Mouse (Mus musculus): ENCODE measurements around the gene Cyp27b1.
"Not testable (repeated sequence)": the region's sequence is repeated elsewhere in the genome, so short reads cannot be mapped to it uniquely, and the experiment has no call there.

Gene Cyp27b1

GRCm38 (mm10) chr10:127049395-127050118, 1.5 kb downstream of the Cyp27b1 start:
- peak in 1 of 2 experiments; percentile 18 for DNase-seq (ENCODE audit: low spot score in 2 of 2)

DNA sequence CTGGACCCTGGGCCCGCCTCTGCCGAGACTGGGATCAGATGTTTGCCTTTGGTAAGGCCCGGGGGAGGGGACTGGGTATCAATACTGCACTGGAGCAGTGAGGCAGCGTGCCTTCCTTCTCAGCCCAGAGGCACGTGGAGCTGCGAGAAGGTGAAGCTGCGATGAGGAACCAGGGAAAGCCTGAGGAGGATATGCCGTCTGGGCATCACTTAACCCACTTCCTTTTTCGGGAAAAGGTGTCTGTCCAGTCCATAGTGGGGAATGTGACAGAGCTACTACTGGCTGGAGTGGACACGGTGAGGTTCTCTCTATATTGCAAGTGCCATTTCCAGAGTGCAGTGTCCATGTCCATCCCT, 2.0 kb downstream of the Cyp27b1 start:
- DNase-seq (ENCODE audit: low spot score in 2 of 2) = no peak

DNA sequence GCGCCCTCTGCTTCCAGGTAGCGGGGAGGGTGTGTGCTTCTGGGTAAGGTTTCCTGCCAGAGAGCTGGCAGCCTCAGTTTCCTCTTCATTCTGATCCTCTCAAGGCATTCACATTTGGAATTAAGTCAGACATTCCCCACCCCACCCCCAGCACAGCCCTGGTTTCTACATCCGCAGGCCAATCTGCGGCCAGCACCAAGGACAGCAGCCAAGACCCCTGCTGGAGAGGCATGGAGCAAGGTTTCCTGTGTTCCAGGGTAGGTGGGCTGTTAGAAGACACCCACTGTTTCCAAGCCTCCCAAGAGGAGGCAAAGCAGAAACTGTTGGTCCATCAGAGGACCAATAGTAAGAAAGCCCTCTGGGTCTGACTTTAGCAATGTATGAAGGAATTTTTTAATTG, 6.6 kb downstream of the Cyp27b1 start:
- no peak for DNase-seq (ENCODE audit: low spot score in 2 of 2)

- no peak for DNase-seq (ENCODE audit: low spot score in 2 of 2)
These were observed 7.4 kb downstream of the Cyp27b1 start for GRCm38 (mm10) chr10:127055406-127055805.

DNA sequence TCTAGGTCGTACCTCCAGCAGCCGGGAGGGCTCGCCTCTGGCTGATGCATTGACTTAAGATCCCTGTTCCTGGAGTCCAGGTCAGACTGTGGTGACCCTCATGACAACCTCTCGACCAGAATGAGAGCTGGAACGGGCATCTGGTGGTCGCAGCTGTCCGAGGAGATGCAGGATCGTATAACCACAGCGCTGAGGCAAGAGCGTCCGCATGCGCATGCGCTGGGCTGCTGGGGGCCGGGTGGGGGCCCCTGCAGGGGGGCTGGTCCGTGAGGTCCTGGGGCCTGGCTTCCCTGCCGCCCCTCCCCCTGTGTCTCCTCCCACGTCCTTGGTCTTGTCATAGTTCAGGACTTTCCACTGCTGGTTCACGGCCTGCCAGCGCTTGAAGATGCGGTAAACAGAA, 8.4 kb downstream of the Cyp27b1 start:
- DNase-seq (ENCODE audit: low spot score in 2 of 2) = no peak

- DNase-seq (ENCODE audit: low spot score in 2 of 2) = peak in 1 of 2 experiments; percentile 56
These were observed 10.1 kb downstream of the Cyp27b1 start for GRCm38 (mm10) chr10:127058161-127058560.

GRCm38 (mm10) chr10:127058708-127059107, 10.7 kb downstream of the Cyp27b1 start:
- no peak for DNase-seq (ENCODE audit: low spot score in 2 of 2)

DNA sequence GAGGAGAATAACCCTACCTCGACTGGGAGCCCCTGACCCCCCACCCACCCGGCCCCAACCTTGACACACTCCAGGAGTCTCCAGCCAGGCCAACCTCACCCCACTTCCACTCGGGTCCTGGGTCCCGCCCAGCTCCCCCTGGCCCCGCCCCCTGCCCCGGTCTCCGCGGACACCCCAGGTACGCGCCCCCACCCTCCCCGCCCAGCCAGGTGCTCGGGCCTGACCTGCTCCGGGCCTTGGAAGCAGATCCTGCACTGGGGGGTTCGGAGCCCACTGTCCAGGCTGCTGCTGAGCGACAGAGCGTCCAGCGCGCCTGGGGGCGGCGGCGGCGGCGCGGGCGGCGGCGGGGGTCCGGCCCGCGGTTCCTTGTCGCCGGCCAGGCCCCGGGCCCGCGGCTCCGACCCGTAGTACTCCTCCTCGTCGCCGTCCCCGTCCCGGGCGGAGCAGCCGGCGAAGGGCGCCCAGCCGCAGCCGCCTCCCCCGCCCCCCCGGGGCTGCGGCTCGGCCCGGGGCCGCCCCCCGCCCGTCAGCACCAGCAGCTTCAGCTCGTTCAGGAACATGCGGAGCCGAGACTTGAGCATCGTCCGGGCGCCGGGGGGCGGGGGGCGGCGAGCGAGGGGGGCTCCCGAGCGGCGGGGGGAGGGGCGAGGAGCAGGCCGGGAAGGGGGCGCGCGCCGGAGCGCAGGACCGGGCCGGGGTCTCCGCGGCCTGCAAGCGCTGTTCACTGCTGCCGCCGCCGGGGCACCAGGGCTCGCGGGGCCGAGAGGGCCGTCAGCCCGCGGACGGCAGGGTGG, 11.3 kb downstream of the Cyp27b1 start:
- no peak for DNase-seq (ENCODE audit: low spot score in 2 of 2)

DNA sequence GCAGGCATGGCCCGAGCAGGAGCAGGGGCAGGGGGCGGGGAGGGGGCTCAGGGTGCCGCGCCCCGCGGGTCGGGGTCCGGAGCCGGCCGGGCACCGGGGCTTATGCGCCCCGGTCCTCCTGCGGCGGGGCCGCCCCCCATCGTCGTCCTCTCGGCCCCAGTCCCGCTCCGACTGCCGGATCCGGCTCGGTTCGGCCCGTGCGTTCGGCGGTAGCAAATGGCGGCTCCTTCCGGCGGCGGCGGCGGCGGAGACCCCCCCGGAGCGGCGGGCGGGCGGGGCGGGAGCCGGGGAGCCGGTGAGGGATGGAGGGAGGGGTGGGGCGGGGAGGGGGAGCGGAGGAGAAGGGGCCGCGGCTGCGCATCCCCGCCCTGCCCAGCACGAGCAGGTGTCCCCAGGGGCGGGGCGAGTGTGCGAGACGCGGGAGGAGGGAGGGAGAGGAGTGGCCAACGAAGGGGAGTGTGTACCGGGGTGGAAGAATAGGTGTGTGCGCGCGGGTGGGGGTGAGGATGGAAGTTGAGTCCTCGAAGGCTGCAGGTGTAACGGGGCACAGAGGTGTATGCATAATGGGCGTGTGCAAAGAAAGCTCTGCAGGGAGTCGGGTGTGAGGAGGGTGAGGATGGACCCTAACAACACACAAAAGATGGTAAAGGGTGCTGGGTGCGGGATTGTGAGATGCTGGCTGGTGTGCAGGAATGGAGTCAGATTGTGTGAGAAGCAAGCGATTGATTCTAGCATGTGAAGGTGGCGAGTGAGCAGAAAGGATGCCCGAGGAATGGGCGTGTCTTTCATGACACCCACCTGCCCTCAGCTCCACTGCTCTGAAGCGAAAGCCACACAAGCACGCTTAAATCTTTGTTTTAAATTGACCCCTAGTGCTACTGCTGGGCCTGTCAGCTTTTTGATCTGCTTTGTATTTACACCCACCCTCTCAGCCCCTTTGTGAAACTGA, 12.2 kb downstream of the Cyp27b1 start, which contains the start of gene March9:
Gene March9, minus strand, starts transcription at position 217 of the 949 bp plus-strand sequence.
- DNase-seq (ENCODE audit: low spot score in 2 of 2) = peak in 1 of 2 experiments; percentile 56

GRCm38 (mm10) chr10:127061085-127061484, 13.0 kb downstream of the Cyp27b1 start:
- DNase-seq (ENCODE audit: low spot score in 2 of 2) = no peak

- DNase-seq (ENCODE audit: low spot score in 2 of 2) = no peak
These were observed 13.5 kb downstream of the Cyp27b1 start for GRCm38 (mm10) chr10:127061513-127061912.

DNA sequence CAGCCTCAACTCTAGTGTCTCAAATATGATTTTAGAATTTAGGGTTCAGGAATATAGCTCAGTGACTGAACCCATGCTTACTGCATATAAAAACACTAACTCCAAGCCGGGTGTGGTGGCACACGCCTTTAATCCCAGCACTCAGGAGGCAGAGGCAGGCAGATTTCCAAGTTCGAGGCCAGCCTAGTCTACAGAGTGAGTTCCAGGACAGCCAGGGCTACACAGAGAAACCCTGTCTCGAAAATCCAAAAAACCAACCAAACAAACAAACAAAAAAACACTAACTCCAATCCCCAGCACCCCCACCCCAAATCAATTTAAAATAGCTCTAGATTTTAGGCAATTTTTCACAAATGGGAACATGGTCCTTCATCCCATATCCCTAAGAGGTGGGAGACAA, 14.1 kb downstream of the Cyp27b1 start:
- DNase-seq (ENCODE audit: low spot score in 2 of 2) = not testable (repeated sequence)

DNA sequence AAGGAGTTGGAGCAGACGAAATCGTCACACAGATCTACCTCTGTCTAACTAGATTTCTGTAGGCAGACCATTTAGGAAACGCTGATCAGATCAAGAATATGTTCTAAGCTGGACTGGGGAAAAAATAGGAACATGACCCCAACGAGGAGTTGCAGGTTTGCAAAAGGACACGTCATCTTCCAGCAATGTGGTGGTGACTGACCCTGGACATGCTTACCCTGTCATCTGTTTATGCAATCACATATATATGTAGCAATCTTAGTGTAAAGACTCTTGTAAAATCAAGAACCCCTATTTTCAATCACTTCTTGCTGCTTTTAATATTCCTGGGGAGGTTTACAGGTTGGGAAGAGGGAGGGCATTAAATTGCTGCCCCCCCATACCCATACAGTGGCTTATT, 14.5 kb downstream of the Cyp27b1 start:
- no peak for DNase-seq (ENCODE audit: low spot score in 2 of 2)

- DNase-seq (ENCODE audit: low spot score in 2 of 2) = peak; percentile 93 to 98
These were observed 15.3 kb downstream of the Cyp27b1 start, which contains the start of gene Cdk4 for GRCm38 (mm10) chr10:127063239-127063872. Gene Cdk4, plus strand, starts transcription at chr10:127063534.

DNA sequence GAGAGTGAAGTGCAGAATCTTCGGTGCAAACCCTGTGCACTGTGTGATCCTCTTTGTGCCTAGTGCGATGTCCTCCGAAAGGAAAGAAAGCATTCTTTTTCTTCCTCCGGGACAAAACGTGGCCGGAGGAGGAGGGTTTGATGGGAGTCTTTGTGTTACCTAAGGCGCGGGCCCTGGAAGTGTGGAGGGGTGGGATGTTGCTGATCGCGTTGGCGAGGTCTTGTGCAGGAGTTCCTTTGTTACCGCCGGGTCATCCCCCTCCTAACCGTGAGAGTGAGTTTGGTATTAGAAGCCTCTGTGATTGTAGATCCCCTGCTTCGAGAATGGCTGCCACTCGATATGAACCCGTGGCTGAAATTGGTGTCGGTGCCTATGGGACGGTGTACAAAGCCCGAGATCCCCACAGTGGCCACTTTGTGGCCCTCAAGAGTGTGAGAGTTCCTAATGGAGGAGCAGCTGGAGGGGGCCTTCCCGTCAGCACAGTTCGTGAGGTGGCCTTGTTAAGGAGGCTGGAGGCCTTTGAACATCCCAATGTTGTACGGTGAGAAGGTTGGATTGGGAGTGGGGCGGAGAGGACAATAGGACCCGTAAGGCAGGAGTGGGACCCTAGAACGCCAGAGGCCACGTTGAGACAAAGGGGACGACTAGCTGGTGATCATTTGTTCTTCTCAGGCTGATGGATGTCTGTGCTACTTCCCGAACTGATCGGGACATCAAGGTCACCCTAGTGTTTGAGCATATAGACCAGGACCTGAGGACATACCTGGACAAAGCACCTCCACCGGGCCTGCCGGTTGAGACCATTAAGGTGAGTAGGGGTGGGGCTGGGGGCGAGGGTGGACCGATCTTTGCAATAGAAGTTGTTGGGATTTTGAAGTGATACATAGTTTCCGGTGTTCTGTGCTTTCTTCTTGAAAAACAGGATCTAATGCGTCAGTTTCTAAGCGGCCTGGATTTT, 16.1 kb downstream of the Cyp27b1 start:
- no peak for DNase-seq (ENCODE audit: low spot score in 2 of 2)

DNA sequence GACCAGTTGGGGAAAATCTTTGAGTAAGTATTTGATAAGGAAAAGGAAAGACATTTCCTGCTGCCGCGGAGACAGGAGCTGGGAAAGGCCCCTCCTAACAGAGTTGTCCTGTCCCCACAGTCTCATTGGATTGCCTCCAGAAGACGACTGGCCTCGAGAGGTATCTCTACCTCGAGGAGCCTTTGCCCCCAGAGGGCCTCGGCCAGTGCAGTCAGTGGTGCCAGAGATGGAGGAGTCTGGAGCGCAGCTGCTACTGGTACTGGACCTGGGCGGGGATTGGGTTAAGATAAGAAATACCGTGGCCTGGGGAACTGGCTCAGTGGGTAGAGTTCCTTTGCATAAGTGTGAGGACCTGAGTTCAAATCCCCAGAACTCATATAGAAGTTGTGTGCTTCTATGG, 17.9 kb downstream of the Cyp27b1 start:
- no peak for DNase-seq (ENCODE audit: low spot score in 2 of 2)

DNA sequence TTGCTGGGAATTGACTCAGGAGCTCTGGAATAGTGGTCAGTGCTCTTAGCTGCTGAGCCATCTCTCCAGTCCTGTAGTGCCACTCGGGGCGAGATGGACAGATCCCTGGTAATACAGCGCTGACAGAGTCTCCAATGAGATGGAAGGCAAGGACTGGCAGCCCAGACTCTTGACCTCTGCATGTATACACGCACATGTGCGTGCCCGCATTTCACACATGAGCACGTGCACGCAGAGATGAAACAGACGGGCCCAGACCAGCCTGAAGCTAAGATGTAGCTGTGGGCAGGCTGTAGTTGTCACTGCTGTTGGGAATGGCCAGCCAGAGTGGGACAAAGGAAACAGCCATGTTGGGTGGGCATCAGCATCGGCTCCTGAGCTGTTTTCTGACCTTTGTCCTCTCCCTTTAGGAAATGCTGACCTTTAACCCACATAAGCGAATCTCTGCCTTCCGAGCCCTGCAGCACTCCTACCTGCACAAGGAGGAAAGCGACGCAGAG, 18.5 kb downstream of the Cyp27b1 start:
- DNase-seq (ENCODE audit: low spot score in 2 of 2) = no peak

DNA sequence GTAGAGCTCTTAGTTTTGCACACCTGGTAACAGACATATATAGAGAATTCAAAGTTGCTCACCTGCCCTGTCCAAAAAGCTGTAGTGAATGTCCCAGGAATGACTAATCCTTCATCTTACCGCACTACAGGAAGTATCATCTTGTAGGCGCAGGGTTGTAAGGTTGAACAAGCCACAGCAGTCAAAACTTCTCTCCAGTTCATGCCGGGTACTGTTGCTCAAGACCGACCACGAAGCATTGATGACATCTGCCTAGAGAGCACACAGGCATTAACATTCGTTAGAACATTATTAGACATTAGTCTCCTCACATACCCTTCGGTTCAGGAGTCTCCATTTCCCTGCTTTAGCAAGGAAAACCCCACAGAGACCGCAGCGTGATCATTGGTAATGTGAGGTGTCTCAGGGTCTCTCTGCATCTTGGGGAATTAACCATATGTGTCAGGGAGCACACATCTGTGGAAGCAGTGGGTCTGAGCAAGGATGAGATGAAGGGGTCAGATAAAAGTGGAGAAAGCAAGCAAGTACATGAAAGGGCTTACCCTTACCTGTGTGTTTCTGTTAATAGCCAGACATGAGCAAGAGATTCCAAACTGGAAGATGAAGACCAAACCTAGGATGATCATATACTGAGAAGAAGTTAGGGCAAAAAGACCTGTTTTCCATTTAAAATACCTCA, 20.4 kb downstream of the Cyp27b1 start:
- no peak for DNase-seq (ENCODE audit: low spot score in 2 of 2)

Measured in urinary bladder, adult 18-20 months (tissue).